Mouse (Mus musculus) stomach, postnatal 0 days (tissue): ENCODE data around the gene Psmd8.

Experiments
- CTCF ChIP-seq: IDR thresholded peaks from 2 replicates; pipeline ENCODE4 v1.5.1; 2016; ENCODE audit warnings: antibody characterized with exemption, low read depth, mild to moderate bottlenecking, moderate library complexity
- EP300 ChIP-seq: optimal IDR thresholded peaks from 2 replicates; pipeline ENCODE3; 2016; ENCODE audit warnings: antibody characterized with exemption

GRCm38 (mm10) chr7:29134693-29135386 is 45.7 kb downstream of the Psmd8 start, which contains the start of gene Rasgrp4:
- no peak for TF ChIP-seq CTCF
- TF ChIP-seq EP300 = no peak
